Mouse (Mus musculus): Measurements from ENCODE around the gene Gm14819. TPM values are rescaled to one million over a fixed set of nuclear protein-coding genes. Genes with fewer than 3 reads are reported as not detected.
"Not testable (repeated sequence)": the region's sequence is repeated elsewhere in the genome, so short reads cannot be mapped to it uniquely, and the experiment has no call there.

Gm14819 gene
- total RNA-seq (2021) = not detected
- long read RNA-seq, experiment 1 = 0 reads
- long read RNA-seq, experiment 2 = 0 reads

DNA sequence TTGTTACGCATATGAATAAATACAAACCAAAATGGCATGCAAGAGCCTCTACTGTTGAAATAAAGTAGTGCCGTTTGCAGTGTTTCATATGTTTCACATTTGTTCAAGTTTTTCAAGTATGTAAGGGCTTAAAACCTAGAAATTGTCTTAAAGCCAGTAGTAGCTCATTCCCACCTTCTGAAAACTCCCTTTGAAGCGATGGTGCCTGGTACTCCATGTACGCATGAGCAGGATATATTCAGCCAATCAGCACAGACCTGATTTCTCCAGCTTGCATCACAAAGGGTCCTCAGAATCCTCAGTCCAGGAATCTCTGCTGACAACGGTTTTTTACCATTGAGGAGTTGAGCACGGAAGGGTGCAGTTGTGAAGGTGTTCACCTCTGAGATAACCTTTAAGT, at the start of gene Gm14819:
Gene Gm14819, plus strand, starts transcription at position 301 of the 400 bp plus-strand sequence.
- H3K4me3 ChIP-seq; H3K27ac ChIP-seq; intact Hi-C loops (cut with DNase I); DNase-seq (ENCODE audit: extremely low spot score in 1 of 2, low spot score in 2 of 2): not testable (repeated sequence)
